Mouse (Mus musculus) brain, embryonic 14.5 days (tissue): ENCODE results near the gene Supt6.

Source experiments
- CTCF ChIP-seq: fragments of 200-500 bp; IDR thresholded peaks from 2 replicates; pipeline ENCODE4 v1.5.1; 2012; ENCODE audit warnings: inconsistent platforms, mild to moderate bottlenecking, moderate library complexity, borderline replicate concordance; ENCODE audit not compliant: insufficient read depth, insufficient read length; ENCODE audit errors: extremely low read depth
- POLR2A ChIP-seq: fragments of 200-500 bp; IDR thresholded peaks from 2 replicates; pipeline ENCODE4 v1.6.1; 2012; ENCODE audit warnings: mild to moderate bottlenecking, inconsistent platforms, borderline replicate concordance; ENCODE audit not compliant: poor library complexity, insufficient read depth, insufficient read length, severe bottlenecking; ENCODE audit errors: extremely low read depth

DNA sequence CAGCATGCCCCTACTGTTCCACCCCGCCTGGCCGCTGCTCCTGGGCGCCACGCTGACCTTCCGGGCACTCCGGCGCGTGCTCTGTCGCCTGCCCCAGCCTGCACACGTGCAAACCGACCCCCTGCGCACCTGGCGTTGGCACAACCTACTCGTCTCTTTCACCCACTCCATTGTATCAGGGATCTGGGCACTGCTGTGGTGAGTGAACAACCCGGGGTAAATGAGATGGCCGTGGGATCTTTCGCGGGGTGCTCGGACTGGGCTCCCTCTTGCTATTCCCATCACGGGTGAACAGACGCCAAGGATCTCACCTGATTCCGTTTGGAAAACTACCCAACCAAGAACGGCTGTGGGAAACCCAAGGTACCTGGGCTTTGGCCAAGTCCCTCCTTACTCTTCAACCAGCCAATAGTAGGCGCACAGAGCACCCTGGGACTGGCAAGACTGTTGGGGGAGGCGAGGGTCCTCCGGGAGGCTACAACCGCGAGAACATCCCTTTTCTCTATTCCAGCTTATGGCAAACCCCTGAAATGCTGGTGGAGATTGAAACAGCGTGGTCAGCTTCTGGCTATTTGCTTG, 66.8 kb downstream of the Supt6 start:
- TF ChIP-seq CTCF: no peak
- TF ChIP-seq POLR2A: no peak
